In genomic region chr2:19703020-19703613, GRCm38 (mm10) we compare ENCODE assay signal across 8 mouse cellular contexts. TPM values are rescaled to one million over a fixed set of nuclear protein-coding genes. Genes with fewer than 3 reads are reported as not detected.
DNase-seq lines count a peak whose midpoint lies in the region; TF ChIP-seq lines count a peak whose summit lies in the region.

No protein-coding gene starts in this region.

- no peak for TF ChIP-seq POLR2A in brain, embryonic 14.5 days (IDR thresholded peaks at IDR 0.05; ENCODE audit: borderline replicate concordance, extremely low read depth, insufficient read depth, insufficient read length, poor library complexity, severe bottlenecking)

- TF ChIP-seq CTCF in brain, embryonic 14.5 days (IDR thresholded peaks at IDR 0.05; ENCODE audit: borderline replicate concordance, extremely low read depth, insufficient read depth, insufficient read length): no peak

- intact Hi-C loops in gastrocnemius, postnatal 36 days (cut with DNase I): no loop called here

- peak; percentile 60 for DNase-seq in gastrocnemius, adult 18-20 months (ENCODE audit: low spot score)
- DNase-seq in gastrocnemius, postnatal 36 days: no peak
- DNase-seq in brain, embryonic 14.5 days (ENCODE audit: low read depth): peak; percentile 30
- peak; percentile 69 for DNase-seq in heart, adult 8-10 months (ENCODE audit: low spot score)
- peak; percentile 48 for DNase-seq in lung, postnatal 10 days
- DNase-seq in kidney, postnatal 25 days: no peak
- no peak for DNase-seq in kidney, postnatal 14 days
- no peak for DNase-seq in urinary bladder, postnatal 25 days (ENCODE audit: low spot score)

RNA-seq across cellular contexts. Expression of gene Otud1, which starts 45.6 kb away (rescaled TPM):
- 100 to 1,000 TPM in 1 of 2 experiments, 10 to 100 TPM in 1; 19.7 to 263 TPM for total RNA-seq in gastrocnemius, adult 18-20 months (2021)
- total RNA-seq in gastrocnemius, postnatal 36 days (2021): 10 to 100 TPM; 37.1 to 57.3 TPM
- polyA plus RNA-seq in brain, embryonic 14.5 days (2012; rRNA removed): 2.2 and 2.5 TPM in 2 replicates
- 10 to 100 TPM; 12.5 to 30.7 (median 21.5) TPM for total RNA-seq in heart, adult 8-10 months (2022)

Comparison
In these comparisons a context has a peak if more than half of its experiments do, and no peak if none do; other contexts are left out.
1. DNase-seq: peak in gastrocnemius, adult 18-20 months (single experiment), brain, embryonic 14.5 days (single experiment), heart, adult 8-10 months (single experiment) and lung, postnatal 10 days (single experiment); none in gastrocnemius, postnatal 36 days (0 of 2), kidney, postnatal 25 days (0 of 2), kidney, postnatal 14 days (single experiment) and urinary bladder, postnatal 25 days (single experiment).